Mouse (Mus musculus): ENCODE data around the gene Uchl3. TPM values are rescaled to one million over a fixed set of nuclear protein-coding genes. Genes with fewer than 3 reads are reported as not detected.

Uchl3 gene
- 7.4 and 11.0 TPM in 2 replicates for polyA plus RNA-seq (2012; rRNA removed)

GRCm38 (mm10) chr14:101653581-101654525 is at the start of gene Uchl3:
Gene Uchl3 (plus strand): TSS chr14:101653967.
- DNase-seq (ENCODE audit: low read depth) = peak; percentile 49

- DNase-seq (ENCODE audit: low read depth) = no peak
Observed at GRCm38 (mm10) chr14:101605843-101606242, 47.9 kb upstream of the Uchl3 start.

- DNase-seq (ENCODE audit: low read depth) = no peak
Observed at GRCm38 (mm10) chr14:101607631-101608518, 45.9 kb upstream of the Uchl3 start.

GRCm38 (mm10) chr14:101608519-101609368 is 45.0 kb upstream of the Uchl3 start, which contains the start of gene Tbc1d4:
Gene Tbc1d4 (minus strand): TSS chr14:101609191.
- peak; percentile 56 for DNase-seq (ENCODE audit: low read depth)

GRCm38 (mm10) chr14:101610701-101611100 is 43.1 kb upstream of the Uchl3 start:
- no peak for DNase-seq (ENCODE audit: low read depth)

GRCm38 (mm10) chr14:101613206-101613605 is 40.6 kb upstream of the Uchl3 start:
- DNase-seq (ENCODE audit: low read depth) = no peak

- DNase-seq (ENCODE audit: low read depth) = no peak
Observed at GRCm38 (mm10) chr14:101616178-101616577, 37.6 kb upstream of the Uchl3 start.

- no peak for DNase-seq (ENCODE audit: low read depth)
Observed at GRCm38 (mm10) chr14:101617680-101618079, 36.1 kb upstream of the Uchl3 start.

GRCm38 (mm10) chr14:101630548-101630947 is 23.2 kb upstream of the Uchl3 start:
- no peak for DNase-seq (ENCODE audit: low read depth)

GRCm38 (mm10) chr14:101635765-101636164 is 18.0 kb upstream of the Uchl3 start:
- DNase-seq (ENCODE audit: low read depth) = no peak

- no peak for DNase-seq (ENCODE audit: low read depth)
Observed at GRCm38 (mm10) chr14:101637381-101637780, 16.4 kb upstream of the Uchl3 start.

- DNase-seq (ENCODE audit: low read depth) = peak; percentile 73
Observed at GRCm38 (mm10) chr14:101640153-101640843, 13.5 kb upstream of the Uchl3 start, which contains the start of gene Commd6. Gene Commd6 (minus strand): TSS chr14:101640686.

GRCm38 (mm10) chr14:101644948-101645347 is 8.8 kb upstream of the Uchl3 start:
- no peak for DNase-seq (ENCODE audit: low read depth)

- DNase-seq (ENCODE audit: low read depth) = peak; percentile 62
Observed at GRCm38 (mm10) chr14:101650551-101650950, 3.2 kb upstream of the Uchl3 start.

- DNase-seq (ENCODE audit: low read depth) = peak; percentile 38
Observed at GRCm38 (mm10) chr14:101652571-101652970, 1.2 kb upstream of the Uchl3 start.

- DNase-seq (ENCODE audit: low read depth) = no peak
Observed at GRCm38 (mm10) chr14:101654526-101654909, 751 bp downstream of the Uchl3 start.

GRCm38 (mm10) chr14:101656307-101656706 is 2.5 kb downstream of the Uchl3 start:
- no peak for DNase-seq (ENCODE audit: low read depth)

- no peak for DNase-seq (ENCODE audit: low read depth)
Observed at GRCm38 (mm10) chr14:101661654-101662412, 8.1 kb downstream of the Uchl3 start.

- DNase-seq (ENCODE audit: low read depth) = no peak
Observed at GRCm38 (mm10) chr14:101664274-101664673, 10.5 kb downstream of the Uchl3 start.

- DNase-seq (ENCODE audit: low read depth) = no peak
Observed at GRCm38 (mm10) chr14:101666056-101666455, 12.3 kb downstream of the Uchl3 start.

Measured in gonadal fat pad, adult 2 months (tissue).